Mouse (Mus musculus) CH12.LX (cell line): ENCODE data around the gene Smim1. TPM values are rescaled to one million over a fixed set of nuclear protein-coding genes. Genes with fewer than 3 reads are reported as not detected.

Experiments
- DNase-seq: peaks from one replicate; pipeline ENCODE4 v3.0.0-alpha.2; 2013; ENCODE audit errors: extremely low read depth
- H3K27ac ChIP-seq: 2 replicates; pipeline ENCODE4 v1.5.1; 2012; ENCODE audit warnings: low read depth, mild to moderate bottlenecking, control low read depth, moderate library complexity; ENCODE audit not compliant: insufficient read depth
- H3K27me3 ChIP-seq: replicated peaks from 2 replicates; pipeline ENCODE3; 2012; ENCODE audit warnings: inconsistent platforms
- H3K36me3 ChIP-seq, 2 experiments: replicated peaks in 1 of 2; 2 replicates each; pipeline versions ENCODE3 to v1.6.1; 2012; ENCODE audit warnings: inconsistent platforms in 1 of 2, low read length in 1 of 2, mild to moderate bottlenecking in 1 of 2, mixed read lengths in 1 of 2, moderate library complexity in 1 of 2; ENCODE audit not compliant: control insufficient read depth in 1 of 2, insufficient read depth in 1 of 2
- H3K4me1 ChIP-seq, 2 experiments: 2 replicates each; pipeline ENCODE4 v1.6.1; 2012; ENCODE audit warnings: inconsistent platforms in 1 of 2, moderate library complexity in 1 of 2; ENCODE audit not compliant: insufficient read depth in 2 of 2, control insufficient read depth in 1 of 2
- H3K4me2 ChIP-seq: 2 replicates; pipeline ENCODE4 v1.6.1; 2012; ENCODE audit warnings: low read depth, mild to moderate bottlenecking, control low read depth; ENCODE audit not compliant: poor library complexity, insufficient read depth, severe bottlenecking
- H3K4me3 ChIP-seq, 3 experiments: fragments of 150-350 bp in 1 of 3; sonication (generic) in 1 of 3; replicated peaks in 1 of 3; 2 replicates each; pipeline versions ENCODE3 to v1.5.1; 2011 to 2012; ENCODE audit warnings: low read depth in 2 of 3, low read length in 2 of 3, mild to moderate bottlenecking in 2 of 3, moderate library complexity in 2 of 3, control low read depth in 1 of 3, improper control_type of control experiment in 1 of 3, inconsistent platforms in 1 of 3, mixed read lengths in 1 of 3; ENCODE audit not compliant: poor library complexity in 1 of 3
- H3K79me2 ChIP-seq: replicated peaks from 2 replicates; pipeline ENCODE4 v1.6.1; 2012; ENCODE audit warnings: mild to moderate bottlenecking, moderate library complexity; ENCODE audit not compliant: control insufficient read depth, poor library complexity, insufficient read depth, severe bottlenecking; ENCODE audit errors: extremely low read depth
- H3K9ac ChIP-seq: 2 replicates; pipeline ENCODE4 v1.6.1; 2012; ENCODE audit warnings: low read depth, mild to moderate bottlenecking, control low read depth, moderate library complexity; ENCODE audit not compliant: insufficient read depth
- H3K9me3 ChIP-seq: replicated peaks from 2 replicates; pipeline ENCODE3; 2012; ENCODE audit warnings: low read length, inconsistent platforms, mixed read lengths
- BHLHE40 ChIP-seq: IDR thresholded peaks from 2 replicates; pipeline ENCODE4 v1.6.1; 2011; ENCODE audit warnings: mild to moderate bottlenecking, low read depth, low read length, improper control_type of control experiment
- CHD2 ChIP-seq: IDR thresholded peaks from 2 replicates; pipeline ENCODE4 v1.6.1; 2011; ENCODE audit warnings: low read length, improper control_type of control experiment
- CTCF ChIP-seq, 2 experiments: IDR thresholded peaks in 1 of 2; conservative IDR thresholded peaks in 1 of 2; 2 replicates each; pipeline ENCODE4 v1.5.1; 2011 to 2012; ENCODE audit warnings: low read depth in 2 of 2, low read length in 2 of 2, improper control_type of control experiment in 1 of 2, inconsistent platforms in 1 of 2, mild to moderate bottlenecking in 1 of 2, moderate library complexity in 1 of 2
- E2F4 ChIP-seq: IDR thresholded peaks from 2 replicates; pipeline ENCODE4 v1.6.1; 2011; ENCODE audit warnings: low read depth, low read length, improper control_type of control experiment; ENCODE audit not compliant: insufficient replicate concordance
- ELF1 ChIP-seq: IDR thresholded peaks from 2 replicates; pipeline ENCODE4 v1.6.1; 2014; ENCODE audit warnings: low read depth, mild to moderate bottlenecking, inconsistent platforms, low read length, improper control_type of control experiment
- EP300 ChIP-seq: IDR thresholded peaks from 2 replicates; pipeline ENCODE4 v1.6.1; 2011; ENCODE audit warnings: low read length, improper control_type of control experiment
- ETS1 ChIP-seq: conservative IDR thresholded peaks from 2 replicates; pipeline ENCODE4 v1.6.1; 2012; ENCODE audit warnings: low read depth, mild to moderate bottlenecking, inconsistent platforms, low read length, improper control_type of control experiment, moderate library complexity
- GABPA ChIP-seq: IDR thresholded peaks from 2 replicates; pipeline ENCODE4 v1.6.1; 2012; ENCODE audit warnings: low read depth, low read length, improper control_type of control experiment, inconsistent platforms; ENCODE audit not compliant: insufficient replicate concordance
- HCFC1 ChIP-seq: IDR thresholded peaks from 2 replicates; pipeline ENCODE4 v1.6.1; 2012; ENCODE audit warnings: low read depth, mild to moderate bottlenecking, inconsistent platforms, low read length, improper control_type of control experiment
- IRF4 ChIP-seq: IDR thresholded peaks from 2 replicates; pipeline ENCODE4 v1.6.1; 2014; ENCODE audit warnings: low read depth, mild to moderate bottlenecking, inconsistent platforms, low read length, improper control_type of control experiment
- JUN ChIP-seq: IDR thresholded peaks from 2 replicates; pipeline ENCODE4 v1.6.1; 2011; ENCODE audit warnings: low read depth, mild to moderate bottlenecking, low read length, improper control_type of control experiment, moderate library complexity; ENCODE audit not compliant: insufficient read depth
- JUND ChIP-seq: conservative IDR thresholded peaks from 2 replicates; pipeline ENCODE4 v1.6.1; 2011; ENCODE audit warnings: low read depth, low read length, improper control_type of control experiment
- MAFK ChIP-seq: IDR thresholded peaks from 2 replicates; pipeline ENCODE4 v1.6.1; 2011; ENCODE audit warnings: low read length, improper control_type of control experiment; ENCODE audit not compliant: insufficient replicate concordance
- MAZ ChIP-seq: IDR thresholded peaks from 2 replicates; pipeline ENCODE4 v1.6.1; 2012; ENCODE audit warnings: low read depth, mild to moderate bottlenecking, inconsistent platforms, low read length, improper control_type of control experiment, moderate library complexity
- NELFE ChIP-seq: IDR thresholded peaks from 2 replicates; pipeline ENCODE4 v1.6.1; 2011; ENCODE audit warnings: low read depth, low read length, improper control_type of control experiment
- PAX5 ChIP-seq: IDR thresholded peaks from 2 replicates; pipeline ENCODE4 v1.6.1; 2012; ENCODE audit warnings: low read length, inconsistent platforms, mixed read lengths
- POLR2A ChIP-seq: IDR thresholded peaks from 2 replicates; pipeline ENCODE4 v1.6.1; 2011; ENCODE audit warnings: low read depth, mild to moderate bottlenecking, improper control_type of control experiment, low read length
- POLR2AphosphoS2 ChIP-seq: IDR thresholded peaks from 2 replicates; pipeline ENCODE4 v1.6.1; 2011; ENCODE audit warnings: low read depth, low read length, improper control_type of control experiment
- SMC3 ChIP-seq: IDR thresholded peaks from 2 replicates; pipeline ENCODE4 v1.6.1; 2011; ENCODE audit warnings: low read depth, low read length, improper control_type of control experiment
- TBP ChIP-seq: conservative IDR thresholded peaks from 2 replicates; pipeline ENCODE4 v1.6.1; 2011; ENCODE audit warnings: low read depth, low read length, improper control_type of control experiment
- USF1 ChIP-seq: IDR thresholded peaks from 2 replicates; pipeline ENCODE4 v1.6.1; 2014; ENCODE audit warnings: low read depth, mild to moderate bottlenecking, inconsistent platforms, low read length, improper control_type of control experiment
- USF2 ChIP-seq: conservative IDR thresholded peaks from 2 replicates; pipeline ENCODE4 v1.6.1; 2011; ENCODE audit warnings: low read depth, low read length, improper control_type of control experiment
- ZKSCAN1 ChIP-seq: IDR thresholded peaks from 2 replicates; pipeline ENCODE4 v1.6.1; 2012; ENCODE audit warnings: low read depth, inconsistent platforms, low read length, improper control_type of control experiment, borderline replicate concordance
- dilution Hi-C: fragments of 300-500 bp; cut with MboI; formaldehyde crosslinking; loops from 2 replicates; pipeline ENCODE4 v1.14.3; 2020; ENCODE audit warnings: low sequenced_read_pairs; ENCODE audit not compliant: extremely low pct_unique_long_range_greater_than_20kb, extremely low pct_ligation_motif_present
- in situ Hi-C: fragments of 300-500 bp; cut with MboI; formaldehyde crosslinking; loops from 3 replicates; pipeline ENCODE4 v1.14.3; 2019; ENCODE audit warnings: low sequenced_read_pairs, low pct_ligation_motif_present, low pct_unique_long_range_greater_than_20kb, mixed read lengths
- polyA plus RNA-seq: library from polyadenylated mRNA; unstranded; fragments of >175 nt; gene quantifications from 2 replicates; pipeline ENCODE4 v1.2.1, GENCODE M21; 2012; ENCODE audit warnings: low read depth; ENCODE audit not compliant: insufficient read length
- total RNA-seq, 2 experiments: library from RNA; depleted of rRNA; stranded (reverse); fragments of 300-350 nt in 1 of 2; fragments of >200 nt in 1 of 2; gene quantifications; 2 replicates each; pipeline ENCODE4 v1.2.3; 2012 to 2014

Smim1 gene
- total and polyA plus RNA-seq, 3 experiments: 0.16 to 2.3 TPM; not detected in 1

DNA sequence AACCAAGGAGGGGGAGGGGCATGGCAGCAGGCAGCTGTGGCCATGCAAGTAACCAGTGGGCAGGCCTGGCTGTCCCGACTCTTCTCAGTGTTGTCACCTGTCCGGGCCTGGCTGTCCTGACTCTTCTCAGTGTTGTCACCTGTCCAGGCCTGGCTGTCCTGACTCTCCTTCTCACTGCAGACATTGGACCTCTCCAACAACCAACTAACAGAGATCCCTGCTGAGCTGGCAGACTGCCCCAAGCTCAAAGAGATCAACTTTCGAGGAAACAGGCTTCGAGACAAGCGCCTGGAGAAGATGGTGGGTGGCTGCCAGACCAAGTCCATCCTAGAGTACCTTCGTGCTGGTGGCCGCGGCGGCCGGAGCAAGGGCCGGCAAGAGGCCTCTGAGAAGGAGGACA, 10.6 kb downstream of the Smim1 start:
- in situ Hi-C loops: no loop called here
- DNase-seq: no peak
- Histone ChIP-seq H3K36me3 (peaks cover 66 to 74% of the 10 kb centered on the region in 2 experiments), H3K27me3 (no peaks in the 10 kb centered on the region), H3K27ac (no peak overlapping the region), H3K9me3 (no peaks in the 10 kb centered on the region), H3K4me2 (no peak overlapping the region), H3K4me1 (peaks cover 11 to 21% of the 10 kb centered on the region in 2 experiments), H3K4me3 (no peak overlapping the region), H3K9ac (no peak overlapping the region)
- dilution Hi-C loops: no loop called here
- TF ChIP-seq BHLHE40 (no peak), USF2 (no peak), USF1 (no peak), NELFE (no peak), HCFC1 (no peak), PAX5 (no peak), GABPA (no peak), SMC3 (no peak)
- TF ChIP-seq, all 38 proteins: peak for 0
- peaks cover 40% of the 10 kb centered on the region for H3K79me2 ChIP-seq

DNA sequence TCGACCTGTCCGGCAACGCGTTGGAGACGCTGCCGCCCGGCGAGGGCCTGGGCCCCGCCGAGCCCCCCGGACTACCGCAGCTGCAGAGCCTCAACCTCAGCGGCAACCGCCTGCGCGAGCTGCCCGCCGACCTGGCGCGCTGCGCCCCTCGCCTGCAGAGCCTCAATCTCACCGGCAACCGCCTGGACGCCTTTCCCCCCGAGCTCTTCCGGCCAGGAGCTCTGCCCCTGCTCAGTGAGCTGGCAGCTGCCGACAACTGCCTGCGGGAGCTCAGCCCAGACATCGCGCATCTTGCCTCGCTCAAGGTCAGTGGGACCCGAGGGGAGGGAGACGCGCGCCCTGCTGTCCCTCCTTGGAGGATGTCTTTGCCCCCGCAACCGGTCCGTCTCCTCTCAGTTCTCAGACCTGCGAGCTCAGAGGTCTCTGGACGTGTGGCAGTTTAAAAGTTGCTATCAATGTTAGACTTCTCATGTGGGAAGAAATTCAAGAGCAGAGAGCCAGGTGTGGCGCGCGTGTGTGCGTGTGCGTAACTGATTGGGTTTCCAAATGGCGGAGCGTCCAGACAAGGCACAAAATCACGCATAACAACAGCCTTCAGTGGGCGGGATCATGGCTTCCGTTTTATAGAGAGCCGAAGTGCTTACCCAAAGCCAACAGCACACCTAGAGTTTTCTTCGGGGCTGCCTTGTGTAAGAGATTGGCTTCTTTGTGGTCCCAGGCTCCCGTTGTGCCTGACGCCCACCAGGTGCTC, 13.7 kb downstream of the Smim1 start:
- TF ChIP-seq MAZ: no peak
- no peak for TF ChIP-seq MAFK
- no peak for TF ChIP-seq E2F4
- TF ChIP-seq POLR2A: no peak
- no peak for TF ChIP-seq ETS1
- TF ChIP-seq JUND: no peak
- no peak for TF ChIP-seq ELF1
- TF ChIP-seq POLR2AphosphoS2: no peak
- TF ChIP-seq JUN: no peak
- no peak for TF ChIP-seq GABPA
- TF ChIP-seq EP300: no peak
- TF ChIP-seq TBP: no peak
- TF ChIP-seq IRF4: no peak
- TF ChIP-seq USF2: no peak
- TF ChIP-seq ZKSCAN1: no peak
- no peak for TF ChIP-seq CHD2
- TF ChIP-seq CTCF (conservative IDR thresholded peaks at IDR 0.05 in 1 of 2, IDR thresholded peaks at IDR 0.05 in 1 of 2; ENCODE audit: low read depth in 2 of 2, low read length in 2 of 2): no peak
- TF ChIP-seq, all 38 proteins: peak for 0
- Histone ChIP-seq H3K4me1 (peaks cover 11 to 28% of the 10 kb centered on the region in 2 experiments), H3K27ac (no peak overlapping the region; the same call in 1 of the 2 replicates), H3K4me2 (peak overlapping the region; percentile 68), H3K27me3 (no peaks in the 10 kb centered on the region), H3K4me3 (peak overlapping the region; percentile 84 to 100 (median 98)), H3K79me2 (peaks cover 40% of the 10 kb centered on the region), H3K36me3 (peaks cover 37 to 51% of the 10 kb centered on the region in 2 experiments), H3K9ac (peak overlapping the region; percentile 69), H3K9me3 (no peaks in the 10 kb centered on the region)
- DNase-seq: peak; percentile 30
- in situ Hi-C loops (no loop called here), dilution Hi-C loops (no loop called here)
